Mouse (Mus musculus) spleen, adult 2 months (tissue): ENCODE results near the gene Abhd11.

Experiments
- CTCF ChIP-seq: fragments of 200-500 bp; IDR thresholded peaks from 2 replicates; pipeline ENCODE4 v1.5.1; 2011; ENCODE audit warnings: mild to moderate bottlenecking, inconsistent platforms; ENCODE audit not compliant: insufficient read depth, insufficient read length, insufficient replicate concordance; ENCODE audit errors: extremely low read depth
- POLR2A ChIP-seq: fragments of 200-500 bp; IDR thresholded peaks from 2 replicates; pipeline ENCODE4 v1.6.1; 2011; ENCODE audit warnings: low read depth, low read length, inconsistent platforms

DNA sequence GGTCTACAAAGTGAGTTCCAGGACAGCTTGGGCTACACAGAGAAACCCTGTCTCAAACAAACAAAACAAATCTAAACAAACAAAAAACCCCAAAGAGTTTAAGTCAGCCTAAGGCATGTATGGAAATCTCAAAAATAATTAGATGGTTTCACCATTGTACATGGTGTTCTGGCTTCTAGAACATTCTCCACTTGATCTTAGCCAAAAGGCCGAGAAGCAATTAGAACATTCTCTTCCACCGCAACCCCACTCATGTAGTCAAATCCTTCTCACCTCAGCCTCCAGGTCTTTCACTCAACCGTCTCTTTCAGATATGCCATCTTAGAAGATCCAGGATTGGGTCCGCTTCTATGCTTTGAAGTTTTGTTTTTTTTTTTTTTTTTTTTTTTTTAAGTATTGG lies 9.2 kb upstream of the Abhd11 start:
- TF ChIP-seq POLR2A (no peak), CTCF (no peak)
